Mouse (Mus musculus) embryonic fibroblast, embryonic 13.5 days (primary cell): ENCODE measurements around the gene Cdx2.

Source experiments
- CTCF ChIP-seq: IDR thresholded peaks from 2 replicates; pipeline ENCODE4 v1.5.1; 2011; ENCODE audit warnings: mild to moderate bottlenecking, control low read depth, low read length, moderate library complexity, borderline replicate concordance; ENCODE audit not compliant: insufficient read depth
- POLR2A ChIP-seq: IDR thresholded peaks from 2 replicates; pipeline ENCODE4 v1.6.1; 2011; ENCODE audit warnings: low read depth, mild to moderate bottlenecking, control low read depth, low read length, moderate library complexity

- no peak for TF ChIP-seq CTCF
- no peak for TF ChIP-seq POLR2A
These were observed 29.5 kb downstream of the Cdx2 start for GRCm38 (mm10) chr5:147277547-147277925.
